Mouse (Mus musculus) bone marrow macrophage, adult 2 months (primary cell): Measurements from ENCODE around the gene Cfap97. TPM values are rescaled to one million over a fixed set of nuclear protein-coding genes. Genes with fewer than 3 reads are reported as not detected.

Experiments
- H3K27ac ChIP-seq: 2 replicates; pipeline ENCODE4 v1.5.1; 2012; ENCODE audit warnings: low read depth, low read length; ENCODE audit not compliant: insufficient read depth
- H3K4me1 ChIP-seq: 2 replicates; pipeline ENCODE4 v1.6.1; 2012; ENCODE audit warnings: low read length; ENCODE audit not compliant: control insufficient read depth, insufficient read depth
- H3K4me3 ChIP-seq: 2 replicates; pipeline ENCODE4 v1.5.1; 2012; ENCODE audit warnings: mild to moderate bottlenecking, low read length, moderate library complexity; ENCODE audit not compliant: insufficient read depth
- CTCF ChIP-seq: IDR thresholded peaks from 2 replicates; pipeline ENCODE4 v1.5.1; 2012; ENCODE audit warnings: low read depth, mild to moderate bottlenecking, low read length, moderate library complexity
- POLR2A ChIP-seq: IDR thresholded peaks from 2 replicates; pipeline ENCODE4 v1.6.1; 2012; ENCODE audit warnings: mild to moderate bottlenecking, low read depth, low read length, borderline replicate concordance
- polyA plus RNA-seq: library from polyadenylated mRNA; stranded (reverse); fragments of >200 nt; gene quantifications from 2 replicates; pipeline ENCODE4 v1.2.4, GENCODE M21; 2012; ENCODE audit not compliant: missing spikeins, insufficient read depth, insufficient read length

Gene Cfap97
- polyA plus RNA-seq, 1 experiment, result 14.1 TPM

- TF ChIP-seq POLR2A (no peak), CTCF (no peak)
- no peak overlapping the region for H3K4me3 ChIP-seq
These were observed 91.4 kb downstream of the Cfap97 start for GRCm38 (mm10) chr8:46242946-46243345.

More at GRCm38 (mm10) chr8:46242946-46243345, 91.4 kb downstream of the Cfap97 start:
- H3K27ac ChIP-seq, result no peak overlapping the region
- no peaks in the 10 kb centered on the region for H3K4me1 ChIP-seq

Other genes starting within 250 kb of the Cfap97 start
- gene Ccdc110, start 217.2 kb upstream of the Cfap97 start, polyA plus RNA-seq, result not detected in 2 replicates
- gene 1700029J07Rik, start 176.5 kb upstream of the Cfap97 start, polyA plus RNA-seq, result 0.40 and 0.59 TPM in 2 replicates
- 65.6 and 68.4 TPM in 2 replicates for gene Ufsp2, start 176.2 kb upstream of the Cfap97 start, polyA plus RNA-seq
- not detected in 2 replicates for gene Lrp2bp, start 152.5 kb upstream of the Cfap97 start, polyA plus RNA-seq
- 4.8 and 6.5 TPM in 2 replicates for gene Ankrd37, start 146.1 kb upstream of the Cfap97 start, polyA plus RNA-seq
- 10.8 and 12.3 TPM in 2 replicates for gene Snx25, start 388 bp downstream of the Cfap97 start, polyA plus RNA-seq
- 105 and 111 TPM in 2 replicates for gene Slc25a4, start 59.5 kb downstream of the Cfap97 start, polyA plus RNA-seq
- gene Helt, start 142.9 kb downstream of the Cfap97 start, polyA plus RNA-seq, result not detected in 2 replicates